Mouse (Mus musculus) gastrocnemius, adult 8-10 months (tissue): ENCODE measurements around the gene Gm20721. TPM values are rescaled to one million over a fixed set of nuclear protein-coding genes. Genes with fewer than 3 reads are reported as not detected.
"Not testable (repeated sequence)": the region's sequence is repeated elsewhere in the genome, so short reads cannot be mapped to it uniquely, and the experiment has no call there.

Source experiments
- DNase-seq, 2 experiments: peaks; one replicate each; pipeline ENCODE4 v3.0.0; 2022; ENCODE audit warnings: low spot score in 2 of 2
- total RNA-seq, 4 experiments: library from RNA; stranded (reverse); gene quantifications; 2 replicates each; pipeline ENCODE4 v1.2.4; 2022

Gene Gm20721
- 1 to 10 TPM; 1.0 to 2.2 (median 1.2) TPM for total RNA-seq

- no peak for DNase-seq
These were observed at the start of gene Gm20721 for GRCm38 (mm10) chr2:174346612-174346998. Gene Gm20721 (minus strand): TSS chr2:174346712.

DNA sequence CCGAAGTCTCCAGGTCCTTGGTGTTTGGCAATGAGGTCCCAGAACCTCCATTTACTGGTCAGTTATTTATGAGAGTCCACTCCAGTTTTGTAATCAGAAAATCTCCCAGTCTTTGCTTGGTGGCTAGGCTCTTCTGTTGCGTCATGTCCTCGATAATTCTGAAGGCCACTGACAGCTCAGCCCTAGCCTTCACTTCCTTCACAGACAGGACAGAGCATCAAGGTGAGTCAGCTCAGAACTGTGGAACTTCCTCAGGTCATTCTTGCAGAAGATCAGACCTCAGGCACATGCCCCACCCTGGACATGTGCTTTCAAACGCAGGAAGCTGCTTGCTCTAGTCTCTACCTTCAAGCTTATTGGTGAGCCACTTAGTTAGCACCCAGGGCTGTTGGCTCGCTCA lies 46.9 kb upstream of the Gm20721 start:
- DNase-seq: no peak

DNA sequence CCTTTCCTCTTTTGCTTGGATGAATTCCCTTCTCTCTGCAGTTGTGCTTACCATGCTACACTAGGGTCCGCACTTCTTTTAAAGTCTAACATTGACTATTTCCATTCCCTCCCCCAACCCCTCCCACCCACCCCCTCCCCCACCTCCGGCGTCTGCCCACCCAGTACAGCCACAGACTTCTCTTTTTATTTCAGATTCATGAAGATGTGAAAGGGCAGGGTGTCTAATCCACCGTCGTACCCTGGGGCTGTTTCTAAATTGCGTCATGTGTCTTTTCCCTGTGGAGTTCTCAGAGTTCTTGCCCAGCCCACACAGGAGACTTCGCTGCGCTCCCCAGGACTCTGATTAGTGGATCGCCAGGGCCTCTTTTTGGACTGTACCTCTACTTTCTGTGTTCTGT lies 46.0 kb upstream of the Gm20721 start:
- DNase-seq: no peak

DNA sequence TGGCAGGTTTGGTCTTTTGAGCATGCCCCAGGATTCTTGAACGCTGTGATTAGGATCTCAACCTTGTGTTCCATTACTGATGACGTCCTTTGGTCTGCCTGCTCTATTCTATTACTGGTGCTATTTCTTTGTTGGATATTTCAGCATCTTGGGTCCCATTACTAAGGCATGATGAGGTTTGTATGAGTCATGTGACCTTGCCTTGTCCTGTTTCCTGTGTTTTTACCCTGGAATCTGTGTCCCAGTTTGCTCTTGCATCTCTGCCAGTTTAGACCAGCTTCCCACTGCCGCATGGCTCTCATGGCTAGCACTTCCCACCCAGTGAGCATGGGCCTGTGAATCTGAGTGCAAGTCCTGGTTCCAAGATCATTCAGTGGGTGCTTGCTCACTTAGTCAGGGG lies 45.4 kb upstream of the Gm20721 start:
- DNase-seq: no peak

DNA sequence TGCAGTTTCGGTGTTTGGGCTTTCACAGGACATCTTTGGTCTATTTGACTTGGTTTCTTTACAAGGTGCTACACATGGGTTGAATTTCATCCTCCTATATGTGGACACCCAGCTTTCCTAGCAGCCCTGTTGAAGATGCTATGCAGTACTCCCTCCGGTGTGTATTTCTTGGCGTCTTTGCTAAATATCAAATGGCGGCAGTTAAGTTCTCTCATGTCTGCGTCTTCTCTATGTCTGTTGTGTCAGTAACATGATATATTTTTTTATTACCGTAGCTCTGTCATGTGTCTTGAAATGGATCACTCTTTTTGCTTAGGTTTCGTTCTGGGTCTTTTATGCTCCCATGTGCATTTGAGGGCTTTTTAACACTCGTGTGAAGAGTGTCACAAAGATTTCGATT lies 34.5 kb upstream of the Gm20721 start:
- DNase-seq: no peak

DNA sequence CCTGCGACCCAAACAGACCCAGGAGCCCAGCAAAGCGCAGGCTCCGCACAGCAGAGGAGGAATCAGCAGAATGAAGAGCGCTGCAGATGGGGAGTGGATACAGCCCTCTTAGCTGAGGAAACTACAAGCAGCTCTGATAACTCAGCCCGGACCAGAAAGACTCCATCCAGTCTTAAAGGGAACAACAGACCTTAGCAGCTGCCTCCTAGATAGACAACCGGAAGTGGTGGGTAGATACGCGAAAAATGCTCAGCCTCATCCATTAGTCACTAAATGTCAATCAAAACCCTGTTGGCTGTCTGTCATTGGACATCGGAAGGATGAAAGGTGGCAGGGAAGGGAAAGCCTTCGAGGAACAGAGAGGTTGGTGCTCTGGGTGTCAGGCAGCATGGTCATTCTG lies 20.1 kb upstream of the Gm20721 start:
- DNase-seq: no peak

GRCm38 (mm10) chr2:174359656-174360055 lies 13.1 kb upstream of the Gm20721 start:
- no peak for DNase-seq

DNA sequence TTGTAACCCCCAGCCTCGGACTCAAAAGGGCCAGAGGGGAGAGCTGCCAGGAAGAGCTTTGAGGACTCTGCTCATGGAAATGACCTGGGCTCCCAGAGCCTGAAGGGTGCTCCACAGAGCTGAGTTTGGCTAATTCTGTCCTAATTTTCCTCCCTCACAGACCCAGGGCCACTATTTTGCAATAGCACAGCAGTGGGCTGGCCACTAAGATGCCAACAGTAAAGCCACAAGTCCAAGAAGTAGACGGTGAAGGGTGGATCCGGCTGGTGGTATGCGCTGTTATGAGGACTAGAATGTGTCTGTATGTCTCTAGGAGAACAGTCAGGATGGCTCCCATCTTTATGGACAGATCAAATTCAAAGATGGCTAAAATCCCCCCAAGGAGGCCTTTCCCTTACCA lies 12.0 kb upstream of the Gm20721 start:
- DNase-seq: no peak

DNA sequence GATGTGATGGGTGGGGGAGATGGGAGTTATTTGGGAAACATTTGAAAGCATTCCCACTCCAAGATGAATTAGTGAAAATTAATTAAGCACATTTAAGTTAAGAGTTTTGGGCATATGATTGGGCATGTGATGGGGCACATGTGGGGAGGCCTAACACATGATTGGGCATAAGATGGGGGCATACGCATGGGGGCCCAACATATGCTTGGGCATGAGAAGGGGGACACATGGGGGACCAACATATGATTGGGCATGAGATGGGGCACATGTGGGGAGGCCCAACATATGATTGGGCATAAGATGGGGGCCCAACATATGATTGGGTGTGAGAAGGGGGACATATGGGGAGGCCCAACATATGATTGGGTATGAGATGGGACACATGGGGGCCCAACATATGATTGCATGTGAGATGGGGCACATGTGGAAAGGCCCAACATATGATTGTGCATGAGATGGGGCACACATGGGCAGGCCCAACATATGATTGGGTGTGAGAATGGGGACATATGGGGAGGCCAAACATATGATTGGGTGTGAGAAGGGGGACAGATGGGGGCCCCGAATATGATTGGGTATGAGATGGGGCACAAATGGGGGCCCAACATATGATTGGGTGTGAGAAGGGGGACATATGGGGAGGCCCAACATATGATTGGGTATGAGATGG lies 622 bp upstream of the Gm20721 start:
- DNase-seq: not testable (repeated sequence)

GRCm38 (mm10) chr2:174344996-174345395 lies 1.5 kb downstream of the Gm20721 start:
- no peak for DNase-seq

DNA sequence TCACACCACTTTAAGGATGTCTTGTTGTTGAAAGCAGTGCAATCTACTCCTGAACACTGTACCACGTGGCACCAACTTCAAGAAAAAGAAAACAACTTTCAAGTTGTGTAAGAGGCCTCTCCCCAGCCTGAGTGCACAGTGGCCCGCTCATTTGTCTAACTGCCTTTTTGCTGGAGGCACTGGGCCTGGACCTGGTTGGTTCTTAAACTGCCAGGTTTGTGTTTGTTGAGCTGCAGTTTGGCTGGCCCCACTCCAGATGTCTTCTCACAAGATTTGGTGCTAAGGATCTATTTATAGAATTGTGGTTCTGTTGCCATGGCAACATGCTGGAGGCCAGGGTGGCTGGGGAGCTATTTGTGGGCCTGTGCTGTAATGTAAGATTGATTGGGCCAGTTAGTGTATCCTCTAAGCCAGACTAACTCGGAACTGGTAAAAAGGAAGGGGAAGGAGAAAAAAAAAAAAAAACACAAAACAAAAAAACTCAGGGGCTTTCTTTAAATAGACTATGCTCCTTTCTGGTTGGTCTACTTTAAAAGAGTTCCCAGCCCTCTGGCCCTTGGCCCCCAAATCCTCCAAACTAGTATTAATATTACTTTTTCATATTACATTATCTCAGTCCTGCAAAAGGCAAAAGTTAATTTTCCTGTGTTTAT lies 2.4 kb downstream of the Gm20721 start:
- peak; percentile 86 to 93 for DNase-seq

DNA sequence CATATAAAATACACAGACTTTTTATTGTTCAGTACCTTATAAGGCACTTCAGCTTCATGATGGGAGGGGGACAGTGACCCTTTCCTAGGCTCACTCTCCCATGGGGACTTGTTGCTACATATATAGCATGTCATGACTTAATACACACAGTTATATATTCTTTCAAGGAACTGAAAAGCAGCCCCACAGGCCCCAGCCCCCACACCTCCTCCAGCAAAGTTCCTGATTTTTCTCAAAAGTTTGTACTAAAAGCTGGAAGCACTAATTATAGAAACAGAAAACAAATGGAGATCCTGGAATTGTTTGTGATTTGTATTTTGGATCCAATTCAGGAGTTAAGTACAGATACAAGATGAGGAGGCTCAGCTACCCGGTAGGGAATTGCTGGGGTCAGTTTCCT lies 2.9 kb downstream of the Gm20721 start:
- no peak for DNase-seq

- no peak for DNase-seq
These were observed 3.6 kb downstream of the Gm20721 start for GRCm38 (mm10) chr2:174342793-174343400.

GRCm38 (mm10) chr2:174340893-174341580 lies 5.5 kb downstream of the Gm20721 start:
- no peak for DNase-seq

GRCm38 (mm10) chr2:174340229-174340892 lies 6.2 kb downstream of the Gm20721 start:
- no peak for DNase-seq

GRCm38 (mm10) chr2:174339701-174340100 lies 6.8 kb downstream of the Gm20721 start:
- DNase-seq: no peak

DNA sequence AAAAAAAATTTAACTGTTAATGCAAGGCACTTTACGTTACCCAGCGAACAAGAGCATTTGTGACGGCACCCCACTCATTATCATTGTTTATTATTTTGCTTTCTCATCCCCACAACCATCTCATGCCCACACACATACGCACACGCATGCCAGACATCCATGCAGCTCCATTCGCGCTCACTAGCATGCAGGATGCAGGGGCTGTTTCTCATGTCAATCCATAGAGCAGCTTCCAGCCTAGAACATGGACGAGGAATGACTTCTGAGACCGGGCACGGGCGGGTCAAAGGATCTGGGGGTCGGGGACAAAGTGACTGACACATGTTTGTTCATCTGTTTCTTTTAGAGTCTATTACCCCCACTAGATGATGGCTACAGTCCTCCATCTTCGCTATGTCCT lies 9.2 kb downstream of the Gm20721 start:
- DNase-seq: no peak

- no peak for DNase-seq
These were observed 12.1 kb downstream of the Gm20721 start for GRCm38 (mm10) chr2:174334415-174334814.

- no peak for DNase-seq
These were observed 13.1 kb downstream of the Gm20721 start for GRCm38 (mm10) chr2:174333239-174333890.

DNA sequence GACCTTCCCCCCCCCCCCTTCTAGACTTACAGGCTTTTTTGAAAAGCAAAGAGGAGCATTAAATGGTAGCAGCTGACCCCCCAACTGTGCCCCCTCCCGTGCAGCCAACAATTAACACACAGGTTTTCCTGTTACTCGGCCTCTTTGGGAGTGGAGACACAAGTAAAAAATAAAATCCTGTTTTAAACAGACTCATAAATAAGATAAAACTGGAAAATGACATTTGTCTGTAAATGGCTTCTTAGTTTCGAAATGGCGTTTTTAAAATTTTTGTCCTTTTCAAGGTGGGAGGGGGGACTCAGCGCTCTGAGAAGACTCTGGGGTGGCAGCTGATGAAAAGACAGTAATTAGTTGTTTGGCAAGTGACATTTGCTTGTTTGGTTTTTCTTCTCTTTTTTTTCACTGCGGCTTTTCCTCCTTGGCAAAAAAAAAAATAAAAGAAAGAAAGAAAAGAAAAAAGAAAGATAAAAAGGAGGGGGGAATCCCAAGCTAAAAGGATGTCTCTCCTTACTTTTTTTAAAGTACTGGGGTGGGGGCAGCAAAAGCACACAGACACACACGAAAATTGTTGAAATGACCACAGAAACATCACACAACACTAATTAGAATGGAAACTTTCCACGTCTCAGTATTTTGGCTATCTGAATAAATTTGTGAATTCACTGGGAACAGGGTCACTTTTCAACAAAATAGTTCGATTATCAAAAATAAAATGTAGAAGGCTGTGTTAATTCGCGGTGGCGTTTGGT lies 15.1 kb downstream of the Gm20721 start:
- DNase-seq: no peak
